Mouse (Mus musculus): ENCODE data around the gene Smyd3.

Gene Smyd3

DNA sequence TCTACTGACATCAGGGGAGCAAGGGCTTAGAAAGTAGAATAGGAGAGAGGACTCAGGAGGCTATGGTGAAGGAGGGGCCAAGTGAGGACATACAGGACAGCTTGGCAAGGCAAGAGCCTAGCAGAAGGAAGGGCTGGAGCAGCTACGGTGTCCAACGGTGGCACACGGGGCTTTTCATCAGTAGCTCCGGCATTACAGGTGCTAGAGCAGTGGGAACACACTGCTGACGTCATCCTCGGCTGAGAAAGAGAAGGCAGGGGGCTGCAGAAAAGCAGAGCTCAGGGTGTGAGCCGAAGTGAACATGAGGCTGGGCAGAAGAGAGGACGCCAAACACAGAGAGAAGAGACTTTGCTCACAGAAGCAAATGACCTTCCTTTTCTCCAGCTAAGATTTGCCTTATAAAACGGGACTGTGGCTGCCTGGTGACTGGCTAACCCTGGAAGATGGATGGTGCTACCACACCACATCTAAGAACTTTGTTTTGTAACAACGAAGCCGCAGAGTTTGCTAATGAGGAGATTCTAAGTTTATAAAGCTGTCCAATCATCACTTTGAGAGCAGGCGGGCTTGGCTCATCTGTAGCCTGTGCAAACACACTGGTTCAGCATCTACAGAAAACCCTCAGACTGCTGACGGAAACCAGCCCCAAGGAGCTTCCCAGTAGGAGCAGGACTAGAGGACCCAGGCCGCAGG lies 453.1 kb downstream of the Smyd3 start:
- no peak for DNase-seq (ENCODE audit: low read depth)

DNA sequence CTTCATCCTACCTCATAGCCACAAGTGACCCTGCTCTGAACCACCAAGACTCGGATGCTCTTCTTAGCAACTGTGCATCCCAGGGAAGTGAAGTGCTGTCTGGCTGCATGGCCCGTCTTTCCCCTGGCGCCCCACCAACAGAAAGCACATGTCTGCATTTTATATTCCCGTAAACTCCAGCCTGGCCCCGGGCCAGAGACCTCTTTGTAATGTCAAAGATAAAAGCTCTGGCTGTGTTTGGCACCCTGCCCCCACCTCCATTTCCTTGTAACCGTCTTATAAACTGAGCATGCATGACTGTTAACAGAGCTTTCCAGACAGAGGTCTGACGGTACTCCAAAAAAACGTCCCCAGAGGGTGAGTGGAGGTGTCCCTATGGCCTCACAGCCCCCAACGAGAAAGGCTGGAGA lies 456.1 kb downstream of the Smyd3 start:
- no peak for DNase-seq (ENCODE audit: low read depth)

DNA sequence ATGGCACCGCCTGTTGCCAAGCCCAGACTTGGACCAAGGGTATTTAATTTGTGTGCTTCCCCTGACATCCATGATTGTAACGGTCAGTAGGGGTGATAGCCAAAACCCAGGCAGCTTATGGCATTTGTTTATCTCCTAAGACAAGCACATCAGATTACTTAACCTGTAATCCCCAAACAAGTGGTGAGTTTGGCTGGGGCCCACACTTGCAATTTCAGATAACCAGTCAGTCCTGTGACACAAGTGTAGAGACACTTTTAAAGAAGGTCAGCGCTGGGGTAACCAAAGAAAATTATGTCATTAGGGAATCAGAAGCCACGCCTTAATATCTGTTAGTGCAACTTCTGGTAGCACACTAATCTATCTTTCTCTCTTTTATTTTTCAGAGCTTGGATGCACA lies 456.8 kb downstream of the Smyd3 start:
- DNase-seq (ENCODE audit: low read depth), result no peak

DNA sequence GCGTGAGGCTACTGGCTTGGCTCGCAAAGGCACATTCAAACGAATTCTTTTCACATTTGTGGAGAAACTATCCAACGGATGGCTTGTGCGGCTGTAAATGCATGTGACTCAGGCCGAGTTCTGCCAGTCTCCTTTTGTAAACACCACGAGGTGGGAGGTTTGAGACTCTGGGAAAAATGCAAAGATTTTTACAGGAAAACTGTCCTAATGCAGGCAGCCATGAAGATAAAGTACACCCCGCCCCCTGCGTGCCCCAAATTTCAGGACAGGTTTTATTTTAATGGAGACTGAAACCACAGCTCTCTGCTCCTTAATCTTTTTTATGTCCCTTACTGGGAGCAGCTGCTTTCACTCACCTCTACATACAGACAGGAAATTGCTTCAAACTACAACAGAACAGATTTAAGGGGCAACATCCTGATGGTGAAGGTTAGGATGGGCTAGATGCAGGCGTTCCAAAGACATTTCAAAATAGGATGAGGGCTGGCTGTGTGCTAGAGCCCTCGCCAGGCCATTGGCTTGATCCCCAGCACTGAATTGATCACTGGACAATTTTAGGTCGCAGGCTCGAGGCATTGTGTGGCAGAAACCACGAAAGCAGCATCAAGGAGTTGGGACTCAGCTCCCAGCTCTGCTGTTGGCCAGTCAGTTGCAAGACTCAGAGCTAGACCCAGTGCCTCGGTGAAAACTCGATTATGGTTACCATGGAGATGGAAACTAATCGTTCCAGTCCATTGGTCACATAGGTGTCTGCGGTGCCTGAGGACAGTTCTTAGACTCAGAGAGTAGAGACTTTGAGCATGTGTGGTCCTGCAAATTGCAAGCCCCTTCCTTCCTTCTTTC lies 457.5 kb downstream of the Smyd3 start:
- DNase-seq (ENCODE audit: low read depth), result no peak

DNA sequence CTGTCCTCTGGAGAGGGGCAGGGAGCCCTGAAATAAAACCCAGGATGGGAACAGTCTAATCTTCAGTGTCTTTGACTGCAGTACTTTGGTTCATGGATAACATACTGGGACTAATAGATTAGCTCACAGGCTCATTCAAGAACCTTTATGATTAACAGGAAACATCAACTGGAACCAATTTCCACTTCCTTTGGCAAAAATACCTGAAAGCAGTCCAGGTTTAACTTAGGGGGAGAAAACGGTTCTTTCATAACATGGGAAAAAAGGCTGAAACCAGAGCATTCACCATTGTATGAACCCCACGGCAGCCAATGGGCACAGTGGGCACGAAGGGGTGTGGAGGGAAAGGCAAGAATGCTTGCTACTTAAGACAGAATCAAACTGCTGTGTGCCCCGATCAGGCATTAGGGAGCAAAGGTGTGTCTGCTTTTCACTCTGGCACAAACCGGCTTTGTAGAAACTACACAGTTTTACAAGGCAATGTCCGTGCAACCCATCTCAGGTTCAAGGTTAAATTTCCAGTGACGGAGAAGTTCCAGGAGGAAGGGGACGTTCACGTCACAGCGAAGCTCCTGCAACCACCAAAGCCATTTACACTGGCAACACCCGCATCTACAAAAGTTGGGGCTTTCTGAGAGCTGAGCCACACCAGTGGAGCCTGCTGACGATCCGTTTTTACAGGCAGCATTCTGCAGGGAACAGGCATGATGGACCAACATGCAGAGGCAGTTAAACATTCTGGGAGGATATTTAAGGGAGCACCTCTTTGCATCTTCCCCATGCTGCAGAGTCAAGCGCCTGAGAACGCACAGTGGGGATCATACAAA lies 458.3 kb downstream of the Smyd3 start:
- DNase-seq (ENCODE audit: low read depth), result no peak

DNA sequence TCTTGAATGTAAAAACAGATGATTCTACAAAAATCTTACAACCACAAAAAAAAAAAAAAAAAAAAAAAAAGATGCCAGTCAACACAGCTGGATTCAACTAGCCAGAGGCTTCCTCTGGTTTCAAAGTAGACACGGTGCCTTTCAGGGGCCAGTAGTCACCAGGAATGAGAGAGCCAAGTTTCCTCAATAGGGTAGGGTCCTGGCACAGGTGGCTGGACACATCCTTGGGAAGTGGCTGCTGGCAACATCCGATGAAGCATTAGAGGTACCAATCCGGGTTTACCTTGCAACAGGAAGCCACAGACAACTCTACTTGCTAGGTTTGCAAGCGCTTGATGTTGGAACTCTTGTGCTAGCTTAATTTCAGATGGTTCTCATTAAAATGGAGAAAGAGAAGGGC lies 459.2 kb downstream of the Smyd3 start:
- no peak for DNase-seq (ENCODE audit: low read depth)

DNA sequence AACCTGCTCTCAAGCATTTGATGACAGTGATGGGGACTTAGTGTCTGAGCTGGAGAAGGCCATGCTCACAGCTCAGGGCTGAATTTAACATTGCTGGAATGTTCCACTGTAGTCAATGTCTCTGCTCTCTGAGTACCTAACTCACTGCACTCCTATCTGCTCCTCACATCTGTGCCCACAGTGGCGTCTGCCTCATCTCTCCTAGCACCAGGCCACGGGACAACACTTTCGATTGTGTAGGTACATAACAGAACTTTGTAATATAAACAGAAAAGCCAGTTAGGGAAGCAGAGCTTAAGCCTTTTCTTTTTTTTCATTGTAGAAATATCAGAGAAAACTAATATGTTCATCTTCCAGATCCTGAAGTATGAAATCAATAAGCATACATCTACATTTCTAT lies 462.1 kb downstream of the Smyd3 start:
- DNase-seq (ENCODE audit: low read depth), result no peak

DNA sequence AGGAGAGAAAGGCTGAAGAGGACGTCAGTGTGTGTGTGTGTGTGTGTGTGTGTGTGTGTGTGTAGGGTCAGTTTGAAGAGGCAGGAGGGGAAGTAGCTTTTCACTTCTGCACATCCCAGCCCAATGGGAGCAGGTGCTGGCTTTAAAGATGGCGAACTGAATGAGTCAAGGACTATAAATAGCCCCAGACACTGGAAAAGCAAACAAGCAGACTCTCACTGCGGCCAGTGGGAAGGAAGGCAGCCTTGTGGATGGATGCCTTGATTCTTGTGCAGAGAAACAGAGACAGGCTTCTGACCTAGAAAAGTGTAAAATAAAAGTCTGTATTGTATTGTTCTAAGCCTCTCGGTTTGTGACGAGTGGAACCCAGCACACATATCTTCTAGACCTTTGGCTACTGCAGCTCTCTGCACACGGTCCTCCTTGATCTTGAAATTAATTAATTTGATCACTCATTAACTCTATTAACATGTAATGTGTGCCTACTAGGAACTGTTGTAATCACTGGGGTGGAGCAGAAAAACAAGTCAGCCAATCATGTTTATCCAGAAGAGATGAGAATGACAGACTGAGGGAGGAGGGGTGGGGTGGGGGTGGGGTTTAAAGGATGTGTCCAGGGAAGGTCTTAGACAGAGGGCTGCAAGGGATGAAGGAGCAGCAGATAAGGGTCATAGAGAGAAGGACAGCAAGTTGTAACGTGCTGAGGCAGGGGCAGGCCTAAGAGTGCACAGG lies 463.3 kb downstream of the Smyd3 start:
- DNase-seq (ENCODE audit: low read depth), result no peak

DNA sequence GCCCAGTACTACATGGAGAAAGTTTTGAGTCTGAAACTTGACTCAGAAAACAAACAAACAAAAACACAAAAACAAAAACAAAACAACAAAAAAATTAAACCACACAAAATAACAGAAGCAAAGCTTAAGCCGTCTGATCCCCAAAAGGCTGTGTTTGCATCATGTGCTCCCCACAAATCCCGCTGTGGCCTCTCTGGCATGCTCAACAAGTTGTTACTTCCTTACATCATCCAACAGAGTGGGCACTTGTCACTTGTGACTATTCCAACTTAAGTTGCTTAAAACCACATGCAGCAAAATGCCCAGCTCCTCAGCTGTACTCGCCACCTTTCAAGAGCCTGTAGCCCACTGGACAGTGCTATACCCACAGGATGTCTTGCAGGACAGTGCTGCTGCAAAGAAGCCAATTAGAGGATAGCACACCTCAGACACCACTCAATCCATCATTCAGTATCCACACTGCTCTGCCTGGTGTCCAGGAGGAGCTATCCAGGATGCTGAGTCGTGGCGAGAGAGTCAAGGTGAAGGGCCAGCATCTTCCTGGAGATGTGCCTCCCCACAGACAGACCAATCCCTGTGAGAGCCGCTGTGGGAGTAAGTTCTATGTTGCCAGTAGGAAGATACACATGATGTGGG lies 465.2 kb downstream of the Smyd3 start:
- DNase-seq (ENCODE audit: low read depth), result no peak

DNA sequence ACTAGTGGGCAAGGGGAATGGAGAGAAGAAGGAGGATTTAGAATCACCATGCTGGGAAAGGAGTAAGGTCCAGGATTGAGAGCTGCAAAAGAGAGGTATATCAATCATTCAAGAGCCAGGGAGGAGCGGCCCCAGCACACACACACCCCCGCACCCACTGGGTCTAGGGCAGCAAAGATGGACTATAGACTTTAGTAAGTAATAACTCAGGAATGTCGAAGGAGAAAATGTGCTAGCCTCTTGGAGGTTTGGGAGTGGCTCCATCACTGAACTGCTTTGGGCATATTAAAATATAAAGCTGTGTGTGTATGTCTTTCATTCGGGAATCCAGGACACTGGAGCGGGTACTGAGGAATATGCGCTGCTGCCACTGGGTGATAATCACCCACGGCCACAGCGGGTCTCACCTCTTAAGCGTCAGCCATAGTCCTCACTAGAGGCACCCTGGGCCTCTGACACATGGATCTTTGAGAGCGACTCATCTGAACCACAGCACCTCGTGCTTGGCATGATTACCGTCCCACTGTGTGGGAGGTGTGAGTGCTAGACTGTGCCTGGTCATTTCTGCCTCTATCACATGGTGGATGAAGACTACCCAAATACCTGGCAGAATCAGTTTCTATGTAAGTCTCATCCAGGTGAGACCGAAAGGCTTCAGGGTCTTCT lies 469.8 kb downstream of the Smyd3 start:
- no peak for DNase-seq (ENCODE audit: low read depth)

DNA sequence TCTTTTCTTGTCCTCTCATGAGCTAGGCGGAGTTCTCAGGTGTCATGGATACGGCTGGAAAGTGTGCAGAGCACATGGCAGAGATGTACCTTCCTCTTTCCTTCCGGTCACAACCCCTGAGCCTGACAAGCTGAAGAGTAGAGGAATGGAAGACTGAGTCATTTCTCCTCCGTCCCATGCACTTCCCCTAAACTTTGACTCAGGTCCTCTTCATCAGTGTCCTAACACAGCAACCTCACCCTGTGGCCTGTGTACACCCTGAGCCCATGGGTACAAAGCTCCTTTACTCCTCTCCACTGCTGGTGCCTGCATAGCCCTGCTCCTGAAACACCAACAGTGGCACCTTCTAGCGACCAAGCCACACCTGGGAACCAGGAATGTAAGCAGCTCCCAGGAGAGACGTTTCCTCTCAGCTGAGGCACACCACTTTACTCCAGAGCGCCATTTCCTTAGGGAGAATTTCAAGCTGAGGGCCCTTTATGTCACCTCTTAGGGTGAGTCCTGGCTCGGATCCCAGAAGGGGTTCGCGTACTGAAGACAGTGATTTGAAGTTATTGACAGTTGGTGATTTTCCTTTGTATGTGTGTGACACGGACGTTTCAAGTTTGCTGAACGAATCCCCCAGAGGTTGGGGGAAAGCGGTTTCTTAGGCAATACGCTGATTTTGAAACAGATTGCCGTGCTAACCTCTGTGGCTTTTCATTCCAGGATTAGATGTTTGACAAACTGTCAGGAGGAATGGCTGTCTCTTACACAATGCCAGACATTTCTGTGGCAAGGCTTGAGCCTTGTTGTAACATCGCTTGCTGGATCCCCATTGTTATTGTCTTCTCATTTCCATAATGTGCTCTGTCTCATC lies 471.8 kb downstream of the Smyd3 start:
- DNase-seq (ENCODE audit: low read depth), result no peak

DNA sequence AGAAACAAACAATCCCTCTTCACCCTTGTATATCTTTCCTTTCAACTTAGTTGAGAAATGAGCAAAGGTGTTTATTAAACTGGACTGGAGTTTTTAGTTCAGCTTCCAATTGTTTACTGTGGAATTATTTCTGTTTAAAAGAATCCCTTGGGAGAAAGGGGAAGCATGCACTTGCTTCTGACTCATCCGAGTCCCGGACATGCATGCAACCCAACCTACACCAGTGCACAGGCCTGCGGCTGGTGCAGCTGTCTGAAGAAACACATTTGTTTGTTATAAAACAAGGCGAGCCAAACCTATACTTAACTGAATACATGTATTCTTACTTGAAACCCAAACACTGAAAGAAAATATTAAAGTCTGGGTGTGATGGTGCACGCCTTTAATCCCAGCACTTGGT lies 473.7 kb downstream of the Smyd3 start:
- no peak for DNase-seq (ENCODE audit: low read depth)

DNA sequence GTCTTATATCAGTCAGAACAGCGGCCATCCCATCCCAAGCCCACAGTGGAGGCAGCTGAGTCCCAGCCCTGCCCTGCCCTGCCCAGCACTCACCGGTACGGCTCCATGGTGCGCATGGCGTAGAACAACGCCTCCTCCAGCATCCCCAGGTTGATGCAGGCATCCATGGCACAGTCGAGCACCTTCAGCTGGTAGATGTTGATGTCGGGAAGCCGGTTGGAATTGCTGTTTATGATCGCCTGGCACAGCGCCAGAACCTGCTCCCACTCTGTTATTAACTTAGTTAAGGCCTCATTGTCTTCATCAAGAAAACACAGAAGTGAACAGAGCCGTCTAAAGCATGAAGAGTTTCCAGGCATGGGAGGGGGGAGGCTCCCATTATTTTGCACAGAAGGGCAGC lies 474.2 kb downstream of the Smyd3 start:
- no peak for DNase-seq (ENCODE audit: low read depth)

DNA sequence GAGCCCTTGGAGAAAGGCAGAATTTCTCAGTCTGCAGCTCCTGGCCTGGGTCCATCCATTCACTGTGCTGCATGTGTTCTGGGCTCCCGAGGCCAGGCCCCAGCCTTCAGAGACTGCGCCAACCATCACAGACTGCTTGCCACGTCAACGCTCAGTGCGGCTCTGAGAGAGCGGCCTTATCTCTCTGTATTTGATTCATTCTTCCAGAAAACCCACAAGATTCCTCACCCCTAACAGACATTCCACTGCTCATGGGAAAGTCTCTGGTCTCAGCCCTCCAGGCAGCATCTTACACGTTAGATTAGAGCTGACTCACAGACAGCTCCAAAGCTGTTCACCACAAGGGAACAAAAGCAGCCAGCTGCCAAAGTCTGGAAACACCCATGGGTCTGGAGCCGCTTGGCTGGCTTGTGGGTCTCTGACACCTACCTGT lies 475.9 kb downstream of the Smyd3 start:
- DNase-seq (ENCODE audit: low read depth), result no peak

DNA sequence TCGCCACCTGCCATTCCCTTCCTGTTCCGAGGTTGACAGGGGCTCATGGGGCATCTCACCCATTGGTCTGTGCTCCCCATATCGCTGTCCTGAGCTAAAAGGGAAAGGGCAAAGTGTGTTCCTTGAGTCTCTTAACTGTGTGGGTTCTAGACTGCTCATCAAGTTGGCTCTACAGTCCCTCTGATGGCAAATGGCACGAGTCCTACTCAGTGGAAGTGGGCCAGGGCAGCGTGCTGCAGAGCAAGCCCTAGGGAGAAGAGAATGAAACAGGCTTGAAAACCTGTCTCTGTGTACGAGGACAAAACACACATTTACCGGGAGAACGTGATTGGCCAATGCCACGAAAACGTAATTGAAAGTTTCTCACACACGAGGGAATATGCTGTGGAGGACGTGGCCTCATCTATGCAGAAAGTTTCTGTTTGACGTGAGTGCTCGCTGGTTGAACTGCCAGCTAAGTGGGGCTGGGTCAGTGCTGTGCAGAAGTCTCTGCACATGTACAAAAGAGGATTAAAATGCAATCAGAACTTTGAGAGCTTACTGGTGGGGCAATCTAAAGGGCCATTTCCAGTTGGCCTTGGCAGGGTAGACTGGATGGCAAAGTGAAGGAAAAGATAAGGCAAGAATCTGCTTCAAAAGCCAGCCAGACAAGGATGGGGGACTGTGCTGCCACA lies 476.5 kb downstream of the Smyd3 start:
- DNase-seq (ENCODE audit: low read depth), result no peak

DNA sequence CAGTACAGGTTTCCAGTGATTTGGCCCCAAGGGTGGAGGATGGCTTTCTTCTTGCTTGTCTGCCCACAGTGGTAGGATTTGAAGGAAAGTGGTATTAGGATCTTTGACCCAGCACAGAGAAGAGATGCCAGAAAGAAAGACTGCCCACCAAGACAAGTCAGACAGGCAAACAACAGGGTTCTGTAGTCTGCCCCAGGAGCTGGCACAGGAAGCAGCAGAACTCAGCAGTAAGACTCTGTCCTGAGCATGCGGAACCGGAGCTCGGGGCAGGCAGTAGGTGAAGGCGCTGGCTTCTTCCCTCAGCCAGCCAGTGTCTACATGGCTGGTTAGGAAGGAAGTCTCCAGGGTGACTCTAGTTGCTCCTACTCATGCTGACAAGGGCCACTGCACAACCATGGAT lies 479.0 kb downstream of the Smyd3 start:
- no peak for DNase-seq (ENCODE audit: low read depth)

DNA sequence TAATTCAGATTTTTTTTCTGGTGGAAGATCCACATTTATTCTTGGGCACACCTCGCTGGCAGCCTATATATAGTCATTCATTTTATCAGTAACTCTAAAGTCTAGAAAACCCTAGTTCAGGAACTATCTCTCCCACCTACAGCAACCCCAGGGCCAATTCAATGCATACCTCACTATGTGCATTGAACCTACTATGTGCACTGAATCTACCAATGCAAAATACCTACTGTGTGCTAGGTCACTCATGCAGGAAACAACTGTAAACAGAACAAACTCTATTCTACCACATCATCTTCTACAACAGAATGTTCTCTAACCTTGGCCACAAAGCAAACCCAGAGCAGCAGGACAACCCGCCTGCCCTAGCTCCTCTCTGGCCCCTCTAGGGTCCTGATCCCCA lies 484.9 kb downstream of the Smyd3 start:
- DNase-seq (ENCODE audit: low read depth), result no peak

DNA sequence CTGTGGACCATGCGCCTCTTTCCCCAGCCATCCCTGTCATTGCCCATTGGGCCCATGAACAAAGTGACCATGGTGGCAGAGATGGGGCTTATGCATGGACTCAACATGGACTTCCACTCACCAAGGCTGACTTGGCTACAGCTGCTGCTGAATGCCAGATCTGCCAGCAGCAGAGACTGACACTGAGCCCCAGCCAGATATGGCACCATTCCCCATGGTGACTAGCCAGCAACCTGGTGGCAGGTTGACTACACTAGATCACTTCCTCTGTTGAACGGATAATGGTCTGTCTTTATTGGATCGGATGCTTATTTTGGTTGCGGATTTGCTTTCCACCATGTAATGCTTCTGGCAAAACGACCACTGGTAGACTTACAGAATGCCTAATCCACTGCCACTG lies 486.3 kb downstream of the Smyd3 start:
- no peak for DNase-seq (ENCODE audit: low read depth)

DNA sequence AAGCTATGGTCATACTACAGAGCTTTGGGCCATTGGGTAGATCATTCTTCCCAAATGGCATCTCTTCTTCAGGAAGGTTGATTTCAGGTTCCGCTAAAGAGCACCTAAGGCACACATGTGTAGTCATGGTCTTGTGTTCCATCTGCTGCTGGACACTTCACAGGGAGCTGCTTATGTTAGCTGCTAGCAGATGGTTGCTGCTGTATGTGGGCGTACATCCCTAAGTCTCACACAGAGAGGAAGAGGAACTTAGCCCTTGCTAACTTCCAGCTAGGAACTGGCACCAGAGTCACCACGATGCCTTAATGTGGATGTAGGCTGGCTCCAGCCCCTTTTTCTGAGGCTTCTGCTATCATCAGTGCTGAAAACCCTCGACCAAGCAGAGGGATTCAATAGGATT lies 491.2 kb downstream of the Smyd3 start:
- DNase-seq (ENCODE audit: low read depth), result no peak

DNA sequence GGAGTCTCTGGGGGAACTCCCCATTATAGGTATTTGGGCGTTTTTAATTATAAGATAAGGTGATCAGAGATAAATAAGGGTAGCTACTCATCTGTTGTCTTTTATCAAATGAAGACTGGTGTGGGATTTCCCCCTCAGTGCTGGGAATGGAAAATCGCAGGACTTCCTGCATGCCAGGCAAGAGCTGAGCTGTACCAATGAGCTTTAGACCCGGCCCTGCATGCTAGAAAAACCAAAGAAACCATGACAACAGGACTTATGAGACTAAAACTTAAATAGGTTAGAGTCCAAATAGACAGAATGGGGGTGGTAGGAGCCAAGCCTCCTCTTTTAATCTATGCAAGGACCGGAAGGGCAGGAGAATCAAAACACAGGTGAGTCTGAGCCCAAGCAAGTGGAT lies 492.7 kb downstream of the Smyd3 start:
- no peak for DNase-seq (ENCODE audit: low read depth)

Measured in naive thymus-derived CD4-positive, alpha-beta T cell, adult 2 months (primary cell).